Mouse (Mus musculus) gastrocnemius, adult 2 months (tissue): ENCODE data around the gene Cpt2. TPM values are rescaled to one million over a fixed set of nuclear protein-coding genes. Genes with fewer than 3 reads are reported as not detected.

Source experiments
- DNase-seq: peaks from one replicate; pipeline ENCODE4 v3.0.0; 2022
- H3K27ac ChIP-seq: fragments of 200-600 bp; 2 replicates; pipeline ENCODE4 v1.8.1; 2022; ENCODE audit warnings: mild to moderate bottlenecking
- H3K4me3 ChIP-seq: fragments of 200-600 bp; 2 replicates; pipeline ENCODE4 v1.8.1; 2022; ENCODE audit warnings: mild to moderate bottlenecking, moderate library complexity
- CTCF ChIP-seq: fragments of 200-600 bp; IDR thresholded peaks from 2 replicates; pipeline ENCODE4 v1.8.1; 2022; ENCODE audit warnings: antibody characterized with exemption, mild to moderate bottlenecking, moderate library complexity
- intact Hi-C: fragments of 180-260 bp; cut with DNase I; formaldehyde crosslinking; loops from one replicate; pipeline ENCODE4 v1.15.1; 2025
- total RNA-seq, 2 experiments: library from RNA; stranded (reverse); gene quantifications; 2 replicates each; pipeline ENCODE4 v1.2.3; 2021

Cpt2 gene
- total RNA-seq, 2 experiments from 2014 or later = 61.5 to 103 TPM

GRCm38 (mm10) chr4:107906561-107906960 lies 16.8 kb downstream of the Cpt2 start:
- no peak overlapping the region for H3K4me3 ChIP-seq
- no peak overlapping the region for H3K27ac ChIP-seq
- intact Hi-C loops = no loop called here
- TF ChIP-seq CTCF = no peak
- DNase-seq = no peak

- no peak overlapping the region for H3K4me3 ChIP-seq
- intact Hi-C loops = no loop called here
- TF ChIP-seq CTCF = no peak
- H3K27ac ChIP-seq = no peak overlapping the region
- DNase-seq = no peak
Measured at GRCm38 (mm10) chr4:107904252-107904651, 19.2 kb downstream of the Cpt2 start.

- Histone ChIP-seq H3K4me3 (no peak overlapping the region), H3K27ac (no peak overlapping the region)
- intact Hi-C loops = no loop called here
- TF ChIP-seq CTCF = no peak
- no peak for DNase-seq
Measured at GRCm38 (mm10) chr4:107900206-107900605, 23.2 kb downstream of the Cpt2 start.

GRCm38 (mm10) chr4:107899211-107899927 lies 24.0 kb downstream of the Cpt2 start:
- TF ChIP-seq CTCF = no peak
- Histone ChIP-seq H3K27ac (no peak overlapping the region), H3K4me3 (no peak overlapping the region)
- intact Hi-C loops = no loop called here
- DNase-seq = no peak

GRCm38 (mm10) chr4:107892663-107893062 lies 30.7 kb downstream of the Cpt2 start:
- no peak for DNase-seq
- Histone ChIP-seq H3K27ac (no peak overlapping the region), H3K4me3 (no peak overlapping the region)
- peak; percentile 69 for TF ChIP-seq CTCF
- intact Hi-C loops = no loop called here

GRCm38 (mm10) chr4:107889731-107890432 lies 33.5 kb downstream of the Cpt2 start, which contains the start of gene 0610037L13Rik:
Gene 0610037L13Rik (plus strand): TSS chr4:107889813.
- intact Hi-C loops = no loop called here
- peak; percentile 95 for DNase-seq
- Histone ChIP-seq H3K4me3 (peak within 1 kb of the TSS; percentile 77), H3K27ac (peak within 1 kb of the TSS; percentile 90)
- TF ChIP-seq CTCF = no peak

- peak overlapping the region; percentile 90 for H3K27ac ChIP-seq
- no peak for TF ChIP-seq CTCF
- peak overlapping the region; percentile 77 for H3K4me3 ChIP-seq
- DNase-seq = no peak
- intact Hi-C loops = no loop called here
Measured at GRCm38 (mm10) chr4:107889385-107889730, 34.1 kb downstream of the Cpt2 start.

- intact Hi-C loops = no loop called here
Measured at GRCm38 (mm10) chr4:107886371-107886770, 37.0 kb downstream of the Cpt2 start.

GRCm38 (mm10) chr4:107881631-107882030 lies 41.8 kb downstream of the Cpt2 start:
- intact Hi-C loops = no loop called here
- Histone ChIP-seq H3K27ac (no peak overlapping the region), H3K4me3 (no peak overlapping the region)
- TF ChIP-seq CTCF = no peak
- DNase-seq = no peak

More at GRCm38 (mm10) chr4:107886371-107886770, 37.0 kb downstream of the Cpt2 start:
- Histone ChIP-seq H3K4me3 (no peak overlapping the region), H3K27ac (no peak overlapping the region)
- DNase-seq = no peak
- no peak for TF ChIP-seq CTCF

- TF ChIP-seq CTCF = no peak
- peak; percentile 97 for DNase-seq
- peak within 1 kb of the TSS; percentile 77 for H3K4me3 ChIP-seq
- intact Hi-C loops = no loop called here
- H3K27ac ChIP-seq = peak within 1 kb of the TSS; percentile 96
Measured at GRCm38 (mm10) chr4:107879254-107880050, 44.0 kb downstream of the Cpt2 start, which contains the start of gene Magoh. Gene Magoh (plus strand): TSS chr4:107879755.

GRCm38 (mm10) chr4:107864866-107865265 lies 58.5 kb downstream of the Cpt2 start:
- TF ChIP-seq CTCF = no peak
- DNase-seq = no peak
- intact Hi-C loops = no loop called here
- no peak overlapping the region for H3K27ac ChIP-seq
- no peak overlapping the region for H3K4me3 ChIP-seq

- Histone ChIP-seq H3K4me3 (no peak overlapping the region), H3K27ac (no peak overlapping the region)
- intact Hi-C loops = no loop called here
- TF ChIP-seq CTCF = no peak
- no peak for DNase-seq
Measured at GRCm38 (mm10) chr4:107858995-107859394, 64.4 kb downstream of the Cpt2 start.
